Mouse (Mus musculus): ENCODE data around the gene Ttn.

DNA sequence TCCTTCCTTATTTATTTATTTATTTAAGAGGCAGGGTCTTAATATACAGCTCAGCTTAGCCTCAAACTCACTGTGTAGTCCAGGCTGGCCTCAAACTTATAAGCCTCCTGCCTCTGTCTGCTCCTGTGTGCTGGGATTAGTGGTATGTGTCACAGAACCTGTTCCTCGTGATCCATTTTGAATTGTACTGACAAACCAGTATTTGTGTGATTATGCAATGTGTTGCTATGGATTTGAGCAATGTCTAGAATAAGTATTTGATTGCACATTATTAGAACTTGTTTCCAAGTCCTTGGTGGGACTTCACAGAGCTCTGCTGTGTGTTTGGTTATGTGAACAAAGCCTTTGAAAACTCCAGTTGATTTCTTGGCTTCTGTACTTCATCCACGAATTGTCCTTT, 20.8 kb upstream of the Ttn start:
- TF ChIP-seq GATA1 (IDR thresholded peaks at IDR 0.05; ENCODE audit: low read depth, low read length) = no peak
- no peak for TF ChIP-seq POLR2A (IDR thresholded peaks at IDR 0.05; ENCODE audit: control insufficient read depth in 1 of 2, insufficient read depth in 1 of 2, low read depth in 1 of 2, low read length in 2 of 2, poor library complexity in 1 of 2)

All from MEL (cell line).